In genomic region chr2:101172806-101173205, GRCm38 (mm10) we compare ENCODE assay signal across 8 mouse cellular contexts.
DNase-seq lines count a peak whose midpoint lies in the region; ATAC-seq and TF ChIP-seq lines count a peak whose summit lies in the region.

No protein-coding gene starts in this region.

- no peaks in the 10 kb centered on the region for H3K9me3 ChIP-seq in embryonic facial prominence, embryonic 12.5 days
- no peaks in the 10 kb centered on the region for H3K9me3 ChIP-seq in hindbrain, postnatal 0 days (ENCODE audit: low read length)
- no peaks in the 10 kb centered on the region for H3K9me3 ChIP-seq in neural tube, embryonic 13.5 days

- 0 out of 2 replicates have a peak, but pooled peaks have one; percentile 52 for ATAC-seq in embryonic facial prominence, embryonic 12.5 days (ENCODE audit: insufficient number of reproducible peaks, insufficient read depth, low FRiP score, low TSS enrichment)
- ATAC-seq in hindbrain, postnatal 0 days, result peak; percentile 89
- ATAC-seq in neural tube, embryonic 13.5 days (ENCODE audit: low read depth), result peak; percentile 94
- no peak for ATAC-seq in megakaryocyte-erythroid progenitor cell, adult 5-6 weeks (replicated peaks; ENCODE audit: low FRiP score, low TSS enrichment, poor library complexity, severe bottlenecking)

- no peak overlapping the region for H3K4me2 ChIP-seq in embryonic facial prominence, embryonic 12.5 days (replicated peaks)
- H3K4me2 ChIP-seq in hindbrain, postnatal 0 days (ENCODE audit: low read depth, low read length), result no peak overlapping the region
- no peak overlapping the region for H3K4me2 ChIP-seq in neural tube, embryonic 13.5 days

- no peak overlapping the region for H3K27ac ChIP-seq in embryonic facial prominence, embryonic 12.5 days
- no peak overlapping the region for H3K27ac ChIP-seq in hindbrain, postnatal 0 days
- no peak overlapping the region for H3K27ac ChIP-seq in neural tube, embryonic 13.5 days (replicated peaks)

- H3K9ac ChIP-seq in embryonic facial prominence, embryonic 12.5 days, result no peak overlapping the region
- H3K9ac ChIP-seq in hindbrain, postnatal 0 days (replicated peaks; ENCODE audit: low read length), result no peak overlapping the region
- H3K9ac ChIP-seq in neural tube, embryonic 13.5 days, result no peak overlapping the region

- H3K4me3 ChIP-seq in embryonic facial prominence, embryonic 12.5 days, result no peak overlapping the region
- H3K4me3 ChIP-seq in hindbrain, postnatal 0 days (ENCODE audit: low read length), result no peak overlapping the region
- H3K4me3 ChIP-seq in neural tube, embryonic 13.5 days, result no peak overlapping the region

- H3K4me1 ChIP-seq in embryonic facial prominence, embryonic 12.5 days, result no peaks in the 10 kb centered on the region
- no peaks in the 10 kb centered on the region for H3K4me1 ChIP-seq in hindbrain, postnatal 0 days (ENCODE audit: insufficient read depth, low read length)
- peaks cover 18% of the 10 kb centered on the region for H3K4me1 ChIP-seq in neural tube, embryonic 13.5 days (replicated peaks)

- DNase-seq in kidney, postnatal 10 days, result peak; percentile 62
- no peak for DNase-seq in kidney, postnatal 25 days
- peak; percentile 81 for DNase-seq in hindbrain, postnatal 0 days (ENCODE audit: low spot score)
- no peak for DNase-seq in urinary bladder, postnatal 10 days (ENCODE audit: low spot score)
- no peak for DNase-seq in ovary, postnatal 10 days (ENCODE audit: low spot score)

- 49% methylated on average over 6 of the region's 6 CpGs for WGBS in embryonic facial prominence, embryonic 12.5 days
- 12% methylated on average over 6 of the region's 6 CpGs for WGBS in hindbrain, postnatal 0 days
- WGBS in neural tube, embryonic 13.5 days, result 11% methylated on average over 6 of the region's 6 CpGs

- no peak for TF ChIP-seq CTCF in hindbrain, postnatal 0 days (IDR thresholded peaks at IDR 0.05; ENCODE audit: low read depth)

- H3K36me3 ChIP-seq in embryonic facial prominence, embryonic 12.5 days, result no peaks in the 10 kb centered on the region
- no peaks in the 10 kb centered on the region for H3K36me3 ChIP-seq in hindbrain, postnatal 0 days (ENCODE audit: insufficient read depth, low read length)
- no peaks in the 10 kb centered on the region for H3K36me3 ChIP-seq in neural tube, embryonic 13.5 days

- no peaks in the 10 kb centered on the region for H3K27me3 ChIP-seq in embryonic facial prominence, embryonic 12.5 days
- H3K27me3 ChIP-seq in hindbrain, postnatal 0 days (ENCODE audit: insufficient read depth, low read length), result 0 out of 2 replicates have a peak, but pooled peaks cover 5% of the 10 kb centered on the region
- H3K27me3 ChIP-seq in neural tube, embryonic 13.5 days, result peaks cover 65% of the 10 kb centered on the region

Comparison
In these comparisons a context has a peak if more than half of its experiments do, and no peak if none do; other contexts are left out.
1. DNase-seq: peak in kidney, postnatal 10 days (single experiment) and hindbrain, postnatal 0 days (single experiment); none in kidney, postnatal 25 days (0 of 2), urinary bladder, postnatal 10 days (single experiment) and ovary, postnatal 10 days (single experiment).